Mouse (Mus musculus) fibroblast of lung, adult 2 months (primary cell): ENCODE results near the gene Polr1d.

ENCODE experiments used
- DNase-seq: peaks from one replicate; pipeline ENCODE4 v3.0.0-alpha.2; 2011; ENCODE audit warnings: low read depth

The Polr1d gene

GRCm38 (mm10) chr5:147135994-147136393 lies 59.1 kb downstream of the Polr1d start:
- no peak for DNase-seq

- DNase-seq, result no peak
These were observed 70.5 kb downstream of the Polr1d start for GRCm38 (mm10) chr5:147147340-147147739.

- DNase-seq, result no peak
These were observed 78.0 kb downstream of the Polr1d start for GRCm38 (mm10) chr5:147154806-147155371.

GRCm38 (mm10) chr5:147155449-147156133 lies 78.7 kb downstream of the Polr1d start:
- DNase-seq, result no peak

- DNase-seq, result no peak
These were observed 79.5 kb downstream of the Polr1d start for GRCm38 (mm10) chr5:147156376-147156775.

- DNase-seq, result no peak
These were observed 80.6 kb downstream of the Polr1d start for GRCm38 (mm10) chr5:147157441-147157840.

- no peak for DNase-seq
These were observed 82.5 kb downstream of the Polr1d start for GRCm38 (mm10) chr5:147159320-147159719.

GRCm38 (mm10) chr5:147159792-147160191 lies 82.9 kb downstream of the Polr1d start:
- DNase-seq, result no peak
